Mouse (Mus musculus): ENCODE measurements at regions not wholly inside any gene's neighbourhood (a gene's known extent, or its start where the extent isn't known, plus 50 kb on each side); places are given as distances from the start of the nearest gene placed in this dataset.

DNA sequence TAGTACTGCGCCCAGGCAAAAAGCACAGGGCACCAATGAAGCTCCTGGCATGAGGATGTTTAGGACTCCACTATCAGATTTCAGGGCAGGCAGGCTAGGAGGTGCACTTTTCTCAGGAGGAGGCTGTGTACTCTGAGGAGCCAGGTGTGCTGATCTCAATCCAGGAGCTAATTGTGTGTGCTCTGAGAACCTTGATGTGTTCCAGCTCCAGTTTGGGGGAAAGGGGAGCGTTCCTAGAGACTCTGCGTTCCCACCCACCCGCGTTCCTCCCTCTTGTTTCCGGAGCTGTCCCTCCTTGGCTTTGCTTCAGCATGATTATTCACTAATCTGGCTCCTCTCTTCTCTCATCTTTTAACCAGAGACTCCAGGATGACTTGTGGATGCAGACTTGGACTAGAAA is 195.2 kb downstream of the Icos start:
- DNase-seq (ENCODE audit: extremely low read depth, low read depth, low spot score): no peak

DNA sequence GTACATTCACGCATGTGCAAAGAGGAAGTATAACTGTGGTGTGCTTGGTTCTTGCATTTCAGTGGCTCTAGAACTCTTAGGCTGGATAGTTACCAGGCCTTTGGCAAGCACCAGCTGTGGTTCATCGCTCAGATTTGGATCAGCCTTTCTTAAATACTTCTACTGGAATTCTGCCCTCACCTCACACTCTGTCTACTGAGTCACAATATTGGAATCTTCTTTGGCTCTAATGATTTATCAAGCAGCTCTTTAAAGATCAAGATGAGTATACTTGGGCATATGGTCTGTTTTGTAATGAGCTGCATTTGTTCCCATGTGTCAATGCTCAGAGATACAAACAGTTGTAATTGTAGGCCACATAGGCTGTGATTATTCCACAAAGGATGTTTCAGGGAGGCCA is 197.5 kb downstream of the Icos start:
- no peak for DNase-seq (ENCODE audit: extremely low read depth, low read depth, low spot score)

DNA sequence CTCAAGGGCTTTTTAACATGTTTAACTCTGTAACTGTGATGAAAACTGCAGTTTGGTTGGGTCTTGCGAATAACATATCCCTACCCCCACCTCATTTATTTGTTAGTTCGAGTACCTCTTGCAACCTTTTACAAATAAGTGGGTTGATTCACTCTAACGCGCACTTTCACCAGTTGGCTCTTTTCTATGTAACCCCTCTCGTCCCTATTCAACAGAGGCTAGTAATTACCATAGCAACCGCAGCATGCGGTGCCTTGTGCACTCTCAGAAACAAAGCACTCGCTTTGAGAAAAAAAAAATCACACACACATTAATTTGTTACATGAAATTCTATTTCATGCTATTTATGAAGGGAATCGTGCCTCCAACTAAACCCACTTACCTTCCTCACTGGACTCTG is 201.7 kb downstream of the Icos start:
- DNase-seq (ENCODE audit: extremely low read depth, low read depth, low spot score): no peak

DNA sequence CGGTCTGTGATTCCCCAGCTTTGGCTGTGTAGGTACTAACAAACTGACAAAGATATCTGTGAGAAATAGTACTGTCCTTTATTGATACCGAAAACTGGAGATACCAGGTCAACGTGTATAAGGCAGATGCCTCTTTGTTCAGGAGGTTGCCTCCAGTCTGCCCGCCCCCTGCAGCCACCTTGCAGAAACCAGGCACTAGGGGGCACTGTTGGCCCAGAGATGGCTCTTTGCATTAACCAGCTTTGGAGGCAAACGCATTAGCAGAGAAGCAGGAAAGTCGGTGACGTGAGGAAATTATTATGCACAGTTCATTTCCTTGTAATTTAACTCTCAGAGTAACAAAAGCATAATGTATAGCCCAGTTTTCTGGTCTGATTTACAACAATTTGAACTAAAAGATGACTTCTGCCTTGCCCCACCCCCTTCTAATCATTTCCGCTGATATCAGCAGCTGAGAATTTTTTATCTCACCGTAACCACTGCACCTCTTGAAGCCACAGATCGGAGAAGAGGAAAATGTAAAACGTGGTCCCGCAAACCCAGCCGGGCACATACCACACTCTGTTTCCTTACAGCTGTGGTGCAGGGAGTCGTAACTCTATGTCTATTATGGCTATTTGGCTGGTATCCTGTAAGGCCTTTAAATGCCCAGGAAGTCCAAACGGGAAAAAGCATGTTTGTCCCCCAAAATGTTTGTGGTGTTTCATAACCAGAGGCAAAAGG is 203.5 kb downstream of the Icos start:
- no peak for DNase-seq (ENCODE audit: extremely low read depth, low read depth, low spot score)

DNA sequence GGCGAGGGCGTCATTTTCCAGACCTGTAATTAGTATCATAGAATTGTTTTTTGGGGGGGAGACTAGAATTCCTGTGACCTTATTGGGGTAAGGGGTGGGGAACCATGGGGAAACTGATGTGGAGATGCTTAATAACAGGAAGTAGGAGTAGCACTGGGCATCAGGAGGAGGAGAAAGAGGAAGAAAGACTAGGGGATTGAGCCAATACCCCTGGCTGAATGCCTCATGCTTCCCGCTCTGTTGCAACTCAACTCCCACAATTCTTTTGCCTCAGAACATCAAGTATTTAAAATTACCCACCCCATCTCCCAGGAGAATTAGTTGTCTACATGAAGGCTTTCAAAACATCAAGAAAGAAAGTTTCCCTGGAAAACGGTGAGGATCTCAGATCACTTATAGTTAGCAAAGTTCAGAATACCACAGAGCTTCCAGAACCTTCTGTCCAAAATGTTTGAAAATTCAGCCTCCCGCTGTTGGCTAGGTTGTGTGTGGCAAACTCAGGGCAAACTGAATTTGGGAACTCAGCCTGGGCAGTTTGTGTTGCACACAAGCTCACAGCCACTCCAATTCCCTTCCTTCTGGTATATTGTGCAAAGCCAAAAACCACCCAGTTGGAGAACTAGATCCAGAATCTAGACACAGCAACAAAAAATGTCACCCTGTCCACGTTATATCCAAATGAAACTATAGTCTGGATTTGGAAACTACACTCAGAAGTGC is 209.8 kb downstream of the Icos start:
- DNase-seq (ENCODE audit: extremely low read depth, low read depth, low spot score): no peak

DNA sequence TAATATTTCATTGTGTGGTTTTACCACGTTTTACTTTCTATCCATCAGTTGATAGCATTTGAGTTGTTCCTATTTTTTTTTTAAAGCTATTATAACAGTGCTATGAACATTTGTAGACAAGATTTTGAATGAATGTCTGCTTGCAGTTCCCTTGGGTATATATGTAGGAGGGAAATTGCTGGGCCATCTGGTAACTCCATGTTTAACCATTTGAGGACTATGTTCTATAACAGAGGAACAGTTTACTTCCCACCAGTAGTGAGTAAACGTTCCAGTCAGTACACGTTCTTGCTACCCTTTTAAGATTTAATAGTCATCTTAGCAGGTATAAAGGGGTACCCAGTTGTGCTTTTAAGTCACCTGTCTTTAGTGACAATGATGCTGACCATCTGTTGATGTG is 213.2 kb downstream of the Icos start:
- DNase-seq (ENCODE audit: extremely low read depth, low read depth, low spot score): no peak

DNA sequence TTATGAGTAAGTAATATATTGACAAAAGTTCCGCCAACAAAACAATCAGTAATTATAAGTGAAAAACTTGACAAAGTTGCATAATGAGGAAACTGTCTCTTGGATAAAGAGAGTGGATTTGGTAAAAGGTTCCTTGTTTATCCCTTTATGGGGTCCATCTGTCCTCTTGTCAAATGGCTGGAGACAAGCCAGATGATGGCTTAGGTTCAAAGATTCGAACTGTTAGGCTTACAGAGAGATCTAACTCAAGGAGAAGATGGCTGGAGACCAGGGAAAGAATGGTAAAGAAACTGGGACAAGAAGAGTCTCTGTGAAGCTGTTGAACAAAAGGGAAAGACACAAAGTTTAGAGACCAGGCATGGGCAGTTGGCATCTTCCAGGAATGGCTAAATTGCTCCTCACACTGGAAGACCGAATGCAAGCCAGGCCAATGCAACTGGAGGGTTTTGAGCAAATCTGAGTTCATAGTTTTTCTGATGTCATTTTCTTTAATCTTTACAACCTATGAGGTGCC is 220.9 kb downstream of the Icos start:
- no peak for DNase-seq (ENCODE audit: extremely low read depth, low read depth, low spot score)

DNA sequence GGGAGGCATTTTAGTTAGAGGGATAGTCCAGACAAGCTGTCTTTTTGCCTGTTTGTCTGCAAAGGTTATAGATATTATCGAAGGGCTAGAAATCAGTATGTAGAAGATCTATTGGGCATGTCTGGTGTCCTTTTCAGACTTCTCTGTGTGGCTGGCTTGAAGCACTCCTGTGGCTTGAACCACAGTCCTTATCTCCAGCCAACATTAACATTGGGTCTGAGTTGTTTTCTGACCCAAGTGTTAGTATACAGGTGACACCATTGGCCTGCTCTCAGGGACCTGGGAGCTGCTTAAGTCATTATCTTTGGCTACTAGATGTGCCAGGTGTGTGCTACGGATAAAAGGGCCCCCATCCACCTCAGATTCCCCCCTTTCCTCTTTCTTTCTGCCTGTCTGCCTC is 223.3 kb downstream of the Icos start:
- no peak for DNase-seq (ENCODE audit: extremely low read depth, low read depth, low spot score)

DNA sequence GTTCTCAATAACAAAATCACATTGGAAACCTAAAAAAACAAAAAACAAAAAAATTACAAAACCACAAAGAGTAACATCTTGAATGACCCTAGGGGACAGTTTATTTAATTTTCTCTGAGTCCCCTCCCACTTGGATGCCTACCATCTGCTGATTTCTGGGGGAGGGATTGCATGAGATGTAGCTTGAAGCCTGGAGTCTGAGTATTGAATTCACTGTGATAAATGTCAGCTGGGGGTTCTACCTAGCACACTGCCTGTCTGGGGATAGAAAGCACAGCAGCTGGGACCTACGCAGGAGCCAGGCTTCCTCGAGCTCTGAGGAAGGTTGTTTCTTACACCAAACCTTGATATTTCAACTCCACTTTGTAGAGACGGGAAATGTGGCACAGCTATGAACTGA is 224.4 kb downstream of the Icos start:
- DNase-seq (ENCODE audit: extremely low read depth, low read depth, low spot score): no peak

DNA sequence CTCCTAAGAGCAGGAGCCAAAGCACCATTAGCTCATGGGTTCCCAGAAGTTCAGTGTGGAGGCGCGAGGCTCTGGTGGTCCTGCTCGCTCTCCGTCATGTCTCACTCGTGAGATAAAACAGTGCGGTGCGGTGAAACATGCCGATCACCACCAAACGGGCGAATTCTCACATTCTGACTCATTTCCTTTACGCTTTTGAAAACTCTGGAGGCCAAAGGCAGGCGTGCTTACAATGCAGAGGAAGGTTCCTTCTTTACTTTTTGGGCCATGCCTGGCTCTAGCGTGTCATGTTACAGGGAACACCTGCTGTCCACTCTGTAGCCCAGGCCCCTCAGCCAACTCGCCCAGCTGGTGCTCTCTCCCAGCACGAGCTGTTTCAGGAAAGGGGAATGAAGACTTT is 225.4 kb downstream of the Icos start:
- DNase-seq (ENCODE audit: extremely low read depth, low read depth, low spot score): no peak

DNA sequence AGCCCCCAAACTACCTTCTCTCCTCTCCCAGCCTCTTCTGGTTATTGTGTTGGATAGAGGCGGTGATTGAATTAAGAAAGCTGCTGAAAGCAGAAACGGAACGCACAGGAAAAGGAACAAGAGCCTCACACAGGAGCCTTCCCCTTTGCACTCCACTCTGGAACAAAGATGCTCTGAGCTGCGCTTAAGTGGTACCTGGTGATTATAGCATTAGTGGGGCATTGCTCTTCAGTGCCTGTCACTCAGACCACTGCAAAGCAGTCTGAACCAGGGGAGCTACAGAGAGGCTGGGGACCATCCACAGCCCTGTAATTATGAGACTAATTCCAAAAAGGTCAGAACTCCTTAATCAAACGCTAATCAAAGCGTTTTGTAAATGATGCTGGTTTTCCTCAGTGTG is 225.9 kb downstream of the Icos start:
- no peak for DNase-seq (ENCODE audit: extremely low read depth, low read depth, low spot score)

DNA sequence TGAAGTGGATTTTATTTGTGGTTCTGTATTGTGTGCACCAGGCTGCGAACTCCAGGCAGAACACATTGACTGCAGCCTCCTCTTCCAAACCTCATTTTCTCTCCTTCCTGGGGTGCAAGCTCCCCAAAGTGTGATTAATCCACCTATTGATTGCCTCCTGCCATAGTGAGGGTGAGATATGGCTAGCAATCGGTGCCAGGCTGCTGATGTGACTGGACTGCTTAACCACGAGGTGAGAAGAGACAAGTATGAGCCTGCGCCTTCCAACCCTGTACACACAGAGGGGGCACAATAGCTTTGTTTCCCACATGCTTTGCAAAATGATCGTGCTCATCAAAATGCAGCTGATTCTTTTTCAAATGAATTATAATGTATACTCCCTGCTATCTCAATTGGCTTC is 227.4 kb downstream of the Icos start:
- DNase-seq (ENCODE audit: extremely low read depth, low read depth, low spot score): no peak

DNA sequence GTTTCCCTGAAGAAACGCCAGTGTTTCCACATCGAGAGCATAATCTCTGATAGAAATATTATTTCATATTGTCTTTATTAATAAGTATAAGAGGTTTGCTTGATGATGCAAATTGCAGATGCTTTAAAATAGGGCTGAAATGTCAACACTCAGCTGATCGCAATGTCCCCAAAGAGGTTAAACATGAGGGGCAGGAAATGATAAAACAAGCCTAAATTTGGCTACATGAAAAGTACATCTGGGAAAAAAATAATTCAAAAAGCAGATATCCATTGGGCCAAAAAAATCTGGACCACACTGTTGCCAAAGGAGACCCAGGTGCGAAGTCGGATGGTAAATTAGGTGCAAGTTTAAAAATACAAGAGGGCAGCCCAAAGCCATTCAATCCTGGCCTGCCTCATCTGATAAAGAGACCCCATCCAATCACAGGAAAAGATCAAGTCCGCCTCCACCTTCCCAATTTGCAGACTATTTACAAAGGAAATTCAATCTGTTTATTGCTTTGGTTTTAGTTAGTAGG is 229.2 kb downstream of the Icos start:
- no peak for DNase-seq (ENCODE audit: extremely low read depth, low read depth, low spot score)

DNA sequence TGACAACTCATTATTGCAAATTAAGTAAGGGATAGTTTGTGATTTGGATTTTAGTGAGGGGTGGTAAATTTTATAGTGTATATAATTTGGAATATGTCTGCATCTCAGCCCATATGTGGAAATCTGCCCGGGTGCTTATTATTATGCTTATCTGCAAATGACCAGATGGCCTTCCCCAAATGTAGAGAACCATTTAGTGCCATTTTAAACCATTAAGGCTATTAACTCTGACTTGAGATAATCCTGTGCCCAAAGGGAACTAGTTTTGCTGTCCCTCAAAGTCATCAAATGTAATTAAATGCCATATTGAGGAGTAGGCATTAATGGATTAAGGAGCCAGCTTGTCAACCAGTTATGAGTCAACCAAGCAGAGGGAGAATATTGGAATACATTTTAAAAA is 230.7 kb downstream of the Icos start:
- no peak for DNase-seq (ENCODE audit: extremely low read depth, low read depth, low spot score)

DNA sequence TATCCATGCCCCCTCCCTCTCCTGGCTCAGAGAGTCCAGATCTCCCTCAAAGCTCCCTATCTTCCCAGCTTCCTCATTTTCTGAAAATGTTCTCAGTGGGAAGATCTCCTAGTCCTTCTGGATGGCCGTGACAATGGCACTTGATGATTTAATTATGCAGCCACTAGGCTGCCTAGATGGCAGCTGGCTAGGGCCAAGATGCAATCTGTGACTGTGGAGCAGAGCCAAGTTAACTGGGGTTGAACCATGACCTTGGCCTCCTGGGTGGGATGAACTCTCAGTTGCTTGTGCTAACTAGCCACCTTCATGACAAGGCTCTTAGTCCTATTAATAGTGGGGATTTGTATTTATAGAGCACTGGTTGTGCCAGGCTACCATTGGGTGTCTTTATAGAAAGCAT is 243.4 kb downstream of the Icos start:
- DNase-seq (ENCODE audit: extremely low read depth, low read depth, low spot score): no peak

DNA sequence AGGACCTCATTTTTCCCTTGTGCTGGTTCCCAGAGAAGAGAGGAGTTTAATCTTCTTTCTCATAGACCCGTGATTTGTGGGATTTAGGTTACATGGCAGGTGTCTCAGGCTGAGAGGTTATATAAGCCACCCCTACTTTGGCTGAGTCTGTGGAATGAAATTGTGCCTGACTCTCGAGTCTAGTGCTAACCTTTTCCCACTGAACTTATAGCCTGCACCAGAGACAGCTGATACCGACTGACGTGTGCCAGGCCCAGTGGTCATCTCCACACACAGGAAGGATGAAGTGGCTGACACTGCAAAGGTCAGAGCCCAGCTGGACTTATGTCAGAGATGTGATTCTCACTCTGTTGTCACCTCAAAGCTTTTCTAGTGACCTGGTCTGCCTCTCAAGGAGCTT is 251.2 kb downstream of the Icos start:
- no peak for DNase-seq (ENCODE audit: extremely low read depth, low read depth, low spot score)

DNA sequence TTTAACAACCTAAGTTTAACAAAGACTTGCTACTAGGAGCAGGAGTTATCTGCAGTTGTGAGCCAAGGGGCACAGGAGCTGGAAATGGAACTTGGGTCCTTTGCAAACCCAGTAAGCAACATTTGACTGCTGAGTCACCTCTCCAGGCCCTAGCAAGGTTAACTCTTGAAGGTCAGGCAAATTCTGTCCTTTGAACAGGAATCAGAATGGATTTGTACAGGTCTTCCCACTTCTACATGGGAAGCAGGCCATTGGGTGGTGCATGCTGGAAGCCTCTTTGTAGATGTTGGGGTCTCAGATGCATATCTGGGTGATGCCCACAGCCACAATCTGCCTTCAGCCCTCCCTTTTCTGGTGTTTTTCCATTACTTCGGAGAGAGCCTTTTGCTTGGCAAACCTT is 255.3 kb downstream of the Icos start:
- no peak for DNase-seq (ENCODE audit: extremely low read depth, low read depth, low spot score)

DNA sequence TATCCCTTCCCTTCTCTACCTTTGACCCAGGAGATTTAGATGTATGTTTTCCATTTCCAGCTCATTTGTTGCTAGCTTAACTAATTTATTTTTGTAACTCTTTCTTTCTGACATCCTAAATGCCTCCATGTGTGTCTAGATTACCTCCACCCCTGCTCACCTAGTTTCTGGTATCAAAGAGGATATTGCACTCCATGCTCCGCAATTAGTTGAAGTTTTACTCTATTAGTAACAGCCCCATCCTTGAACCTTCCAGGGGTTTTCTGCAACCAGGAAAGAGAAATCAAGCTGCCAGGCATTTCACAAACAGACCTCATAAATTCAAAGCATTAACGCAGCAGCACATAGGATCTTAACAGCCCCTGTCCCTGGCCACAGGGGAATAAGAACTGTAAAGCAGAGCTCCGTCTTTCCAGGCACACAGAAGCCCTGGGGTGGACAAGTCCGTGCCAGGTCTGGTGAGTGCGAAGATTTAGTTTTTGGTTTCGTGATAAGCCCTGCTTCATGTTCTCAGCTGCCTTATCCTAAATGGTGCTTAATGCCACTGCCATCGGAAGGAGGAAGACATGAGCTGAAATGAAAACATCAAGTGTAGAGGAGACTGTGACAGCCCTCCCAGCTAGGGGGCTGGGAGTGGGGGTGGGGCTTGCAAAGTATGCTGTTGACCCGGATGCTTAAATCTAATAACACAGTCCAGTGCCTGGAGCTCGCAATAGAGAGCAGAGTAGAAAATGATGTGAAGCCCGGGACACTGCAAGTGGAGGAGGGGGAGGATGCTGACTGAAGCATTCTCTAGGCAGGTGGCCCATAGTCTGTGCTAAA is 256.0 kb downstream of the Icos start:
- DNase-seq (ENCODE audit: extremely low read depth, low read depth, low spot score): no peak

DNA sequence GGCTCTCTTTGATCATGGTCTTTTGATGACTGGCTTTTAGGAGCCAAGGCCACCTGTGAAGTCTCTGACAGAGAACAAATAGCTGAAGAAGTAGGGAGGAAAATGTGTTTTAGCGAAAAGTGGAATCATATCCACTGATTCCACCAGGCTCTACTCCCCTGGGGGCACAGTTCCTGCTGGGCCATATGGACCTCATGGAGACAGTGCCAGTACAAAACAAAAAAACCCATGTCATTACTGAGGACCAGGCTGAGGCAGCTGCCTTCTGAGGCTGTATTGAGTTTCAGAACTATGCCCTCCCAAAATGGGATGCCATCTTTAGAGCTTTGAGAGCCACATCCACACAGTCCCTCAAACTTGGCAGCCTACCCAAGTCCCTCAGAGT is 256.6 kb downstream of the Icos start:
- DNase-seq (ENCODE audit: extremely low read depth, low read depth, low spot score): no peak

DNA sequence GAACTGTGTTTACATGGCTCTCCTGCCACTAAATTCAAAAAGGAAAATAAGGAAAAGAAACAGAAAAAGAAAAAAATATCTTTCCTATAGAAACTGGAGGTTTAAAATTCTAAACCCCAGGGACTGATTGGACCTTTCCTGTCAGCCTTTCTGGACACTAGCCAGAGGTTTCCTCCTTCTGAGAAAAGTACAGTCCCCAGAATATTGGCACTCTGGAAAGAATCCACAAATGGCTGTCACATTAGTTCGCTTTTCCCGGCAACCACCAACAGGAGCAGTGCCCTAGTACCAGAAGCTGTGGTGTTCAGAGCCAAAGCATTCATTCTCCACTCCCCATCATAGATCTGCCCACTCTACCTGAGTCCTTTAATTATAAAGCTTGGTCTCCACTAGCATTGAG is 258.8 kb downstream of the Icos start:
- no peak for DNase-seq (ENCODE audit: extremely low read depth, low read depth, low spot score)

DNA sequence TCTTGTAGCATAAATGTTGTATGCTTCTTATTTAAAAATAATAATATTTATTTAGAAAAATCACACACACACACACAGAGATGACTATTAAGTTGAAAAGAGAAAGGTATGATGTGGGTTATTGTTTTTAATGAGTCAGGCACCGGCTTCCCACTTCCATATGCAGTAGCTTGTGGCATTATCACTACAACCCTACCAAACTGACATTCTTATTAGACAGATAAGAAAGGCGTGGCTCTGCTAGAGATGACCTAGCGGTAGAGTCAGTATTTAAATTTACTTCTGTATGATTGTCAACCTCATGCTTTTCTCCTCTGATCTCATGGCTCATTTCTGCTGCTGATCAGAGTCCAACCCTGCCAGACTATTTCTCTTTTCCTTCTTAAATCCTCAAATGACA is 260.9 kb downstream of the Icos start:
- no peak for DNase-seq (ENCODE audit: extremely low read depth, low read depth, low spot score)

DNA sequence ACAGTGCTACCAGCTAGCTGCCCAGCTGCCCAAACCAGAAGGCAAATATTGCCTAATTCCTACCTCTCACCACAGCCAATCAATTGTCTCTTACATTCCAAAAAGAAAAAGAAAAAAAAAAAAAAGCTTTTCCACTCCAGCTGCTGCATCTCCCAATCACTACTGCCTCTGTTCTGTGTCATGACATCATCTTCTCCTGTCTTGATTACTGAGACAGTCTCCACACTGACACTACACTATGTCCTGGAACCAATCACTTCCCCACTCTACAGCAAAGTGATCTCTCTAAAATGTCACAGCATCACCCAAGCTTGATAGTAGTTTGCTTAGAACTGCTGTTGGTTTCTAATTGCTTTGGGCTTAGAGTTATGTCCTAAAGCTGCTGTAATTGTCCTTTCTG is 279.8 kb downstream of the Icos start:
- DNase-seq (ENCODE audit: extremely low read depth, low read depth, low spot score): no peak

Data from fat pad, adult 2 months (tissue).